Mouse (Mus musculus) brain, embryonic 14.5 days (tissue): Measurements from ENCODE around the gene Egfem1. TPM values are rescaled to one million over a fixed set of nuclear protein-coding genes. Genes with fewer than 3 reads are reported as not detected.

Source experiments
- DNase-seq: peaks from one replicate; pipeline ENCODE4 v3.0.0-alpha.2; 2011; ENCODE audit warnings: low read depth
- CTCF ChIP-seq: fragments of 200-500 bp; IDR thresholded peaks from 2 replicates; pipeline ENCODE4 v1.5.1; 2012; ENCODE audit warnings: inconsistent platforms, mild to moderate bottlenecking, moderate library complexity, borderline replicate concordance; ENCODE audit not compliant: insufficient read depth, insufficient read length; ENCODE audit errors: extremely low read depth
- POLR2A ChIP-seq: fragments of 200-500 bp; IDR thresholded peaks from 2 replicates; pipeline ENCODE4 v1.6.1; 2012; ENCODE audit warnings: mild to moderate bottlenecking, inconsistent platforms, borderline replicate concordance; ENCODE audit not compliant: poor library complexity, insufficient read depth, insufficient read length, severe bottlenecking; ENCODE audit errors: extremely low read depth
- polyA plus RNA-seq: library from polyadenylated mRNA; depleted of rRNA; stranded (reverse); fragments of >200 nt; gene quantifications from 2 replicates; pipeline ENCODE4 v1.2.3, GENCODE M21; 2012; rRNA removed

The Egfem1 gene
- polyA plus RNA-seq = 6.6 and 7.6 TPM in 2 replicates

- peak; percentile 78 for DNase-seq
- TF ChIP-seq POLR2A (no peak), CTCF (no peak)
Observed at GRCm38 (mm10) chr3:29081952-29082295, at the start of gene Egfem1. TSS of gene Egfem1 (plus strand) at chr3:29082023.

GRCm38 (mm10) chr3:29033107-29033506 is 48.7 kb upstream of the Egfem1 start:
- DNase-seq = no peak
- TF ChIP-seq CTCF (no peak), POLR2A (no peak)

GRCm38 (mm10) chr3:29036146-29036545 is 45.7 kb upstream of the Egfem1 start:
- TF ChIP-seq POLR2A = no peak
- TF ChIP-seq CTCF = peak; percentile 70; the same call in 1 of the 2 replicates
- peak; percentile 83 for DNase-seq

GRCm38 (mm10) chr3:29036620-29037019 is 45.2 kb upstream of the Egfem1 start:
- no peak for TF ChIP-seq CTCF
- TF ChIP-seq POLR2A = no peak

GRCm38 (mm10) chr3:29040064-29040463 is 41.8 kb upstream of the Egfem1 start:
- peak; percentile 64 for DNase-seq
- TF ChIP-seq POLR2A (no peak), CTCF (no peak)

More at GRCm38 (mm10) chr3:29036620-29037019, 45.2 kb upstream of the Egfem1 start:
- no peak for DNase-seq

- TF ChIP-seq POLR2A = no peak
- no peak for TF ChIP-seq CTCF
- DNase-seq = peak; percentile 70
Observed at GRCm38 (mm10) chr3:29046281-29046680, 35.5 kb upstream of the Egfem1 start.

- DNase-seq = peak; percentile 52
Observed at GRCm38 (mm10) chr3:29047273-29047932, 34.4 kb upstream of the Egfem1 start.

GRCm38 (mm10) chr3:29063156-29063555 is 18.7 kb upstream of the Egfem1 start:
- peak; percentile 89 for DNase-seq
- no peak for TF ChIP-seq POLR2A
- no peak for TF ChIP-seq CTCF

More at GRCm38 (mm10) chr3:29047273-29047932, 34.4 kb upstream of the Egfem1 start:
- TF ChIP-seq POLR2A = no peak
- TF ChIP-seq CTCF = no peak

GRCm38 (mm10) chr3:29068428-29069098 is 13.3 kb upstream of the Egfem1 start:
- peak; percentile 60 for DNase-seq
- no peak for TF ChIP-seq CTCF
- TF ChIP-seq POLR2A = no peak

- no peak for TF ChIP-seq POLR2A
- TF ChIP-seq CTCF = no peak
- no peak for DNase-seq
Observed at GRCm38 (mm10) chr3:29071315-29071714, 10.5 kb upstream of the Egfem1 start.

GRCm38 (mm10) chr3:29081517-29081916 is 306 bp upstream of the Egfem1 start:
- TF ChIP-seq POLR2A (no peak), CTCF (no peak)
- peak; percentile 52 for DNase-seq

- TF ChIP-seq POLR2A (no peak), CTCF (peak; percentile 24; the same call in 1 of the 2 replicates)
- peak; percentile 77 for DNase-seq
Observed at GRCm38 (mm10) chr3:29082296-29082995, 623 bp downstream of the Egfem1 start.

- no peak for DNase-seq
- TF ChIP-seq POLR2A (no peak), CTCF (no peak)
Observed at GRCm38 (mm10) chr3:29082996-29083350, 1.1 kb downstream of the Egfem1 start.
